Mouse (Mus musculus): Measurements from ENCODE around the gene Fam234a. TPM values are rescaled to one million over a fixed set of nuclear protein-coding genes. Genes with fewer than 3 reads are reported as not detected.

The Fam234a gene
- polyA plus RNA-seq, 1 experiment from 2014 or later = 29.1 TPM

DNA sequence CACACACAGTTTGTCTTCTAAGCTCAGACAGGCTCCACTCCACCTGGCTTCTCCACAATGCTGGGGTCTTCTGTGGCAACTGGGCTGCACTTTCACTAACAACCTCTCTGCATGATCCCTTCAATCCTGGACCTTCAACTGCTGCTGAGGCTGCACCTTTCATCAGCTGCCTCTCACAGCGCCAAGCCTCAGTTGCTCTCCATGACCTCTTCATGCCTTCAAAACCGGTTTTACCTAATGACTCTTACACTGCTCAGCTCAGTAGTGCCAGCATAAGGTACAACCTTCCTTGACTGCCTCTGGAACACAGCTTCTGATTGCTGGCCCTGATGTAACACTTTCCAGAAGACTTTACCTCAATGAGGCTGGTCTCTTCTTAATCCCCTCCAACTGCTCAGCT is 22.5 kb downstream of the Fam234a start:
- Histone ChIP-seq H3K36me3 (ENCODE audit: control insufficient read depth, insufficient read depth, low read length) (peaks cover 18% of the 10 kb centered on the region), H3K4me3 (replicated peaks; ENCODE audit: low read depth, low read length) (no peak overlapping the region), H3K4me2 (ENCODE audit: low read length) (no peak overlapping the region), H3K27me3 (ENCODE audit: control insufficient read depth, insufficient read depth, low read length) (no peaks in the 10 kb centered on the region), H3K4me1 (ENCODE audit: control insufficient read depth, insufficient read depth, low read length) (no peaks in the 10 kb centered on the region), H3K27ac (replicated peaks; ENCODE audit: low read depth, low read length) (no peak overlapping the region), H3K9ac (replicated peaks; ENCODE audit: low read length) (no peak overlapping the region), H3K9me3 (ENCODE audit: control insufficient read depth, low read length) (no peaks in the 10 kb centered on the region)
- 68% methylated on average over 2 of the region's 2 CpGs for WGBS
- DNase-seq (no peak), ATAC-seq (ENCODE audit: low FRiP score, low TSS enrichment) (no peak)

DNA sequence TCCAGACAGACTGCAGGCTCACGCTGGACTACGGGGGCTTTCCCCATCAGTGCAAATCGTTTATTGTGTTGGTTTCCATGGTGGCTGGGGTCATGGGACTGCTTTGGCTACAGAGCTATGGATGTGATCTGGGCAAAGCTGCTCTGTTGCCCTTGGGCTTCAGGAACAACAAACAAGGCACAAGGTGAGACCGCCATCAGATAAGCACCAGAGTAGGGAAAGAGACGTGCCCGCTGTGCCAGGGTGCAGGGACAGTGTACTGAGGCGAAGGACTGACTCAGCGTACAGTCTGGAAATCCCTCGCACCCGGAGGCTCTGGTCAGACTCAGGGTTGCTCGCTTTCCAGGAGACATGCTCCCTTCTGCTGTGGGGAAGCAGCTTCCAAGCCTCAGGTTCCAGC is 31.4 kb downstream of the Fam234a start:
- WGBS = 88% methylated on average over 11 of the region's 11 CpGs
- no peaks in the 10 kb centered on the region for H3K4me1 ChIP-seq (ENCODE audit: control insufficient read depth, insufficient read depth, low read length)
- H3K4me3 ChIP-seq (replicated peaks; ENCODE audit: low read depth, low read length) = no peak overlapping the region
- DNase-seq (no peak), ATAC-seq (ENCODE audit: low FRiP score, low TSS enrichment) (no peak)
- peaks cover 17% of the 10 kb centered on the region; the same call in 1 of the 2 replicates for H3K36me3 ChIP-seq (ENCODE audit: control insufficient read depth, insufficient read depth, low read length)
- H3K27ac ChIP-seq (replicated peaks; ENCODE audit: low read depth, low read length) = no peak overlapping the region
- no peaks in the 10 kb centered on the region for H3K9me3 ChIP-seq (ENCODE audit: control insufficient read depth, low read length)
- H3K4me2 ChIP-seq (ENCODE audit: low read length) = no peak overlapping the region
- H3K27me3 ChIP-seq (ENCODE audit: control insufficient read depth, insufficient read depth, low read length) = no peaks in the 10 kb centered on the region
- H3K9ac ChIP-seq (replicated peaks; ENCODE audit: low read length) = no peak overlapping the region

DNA sequence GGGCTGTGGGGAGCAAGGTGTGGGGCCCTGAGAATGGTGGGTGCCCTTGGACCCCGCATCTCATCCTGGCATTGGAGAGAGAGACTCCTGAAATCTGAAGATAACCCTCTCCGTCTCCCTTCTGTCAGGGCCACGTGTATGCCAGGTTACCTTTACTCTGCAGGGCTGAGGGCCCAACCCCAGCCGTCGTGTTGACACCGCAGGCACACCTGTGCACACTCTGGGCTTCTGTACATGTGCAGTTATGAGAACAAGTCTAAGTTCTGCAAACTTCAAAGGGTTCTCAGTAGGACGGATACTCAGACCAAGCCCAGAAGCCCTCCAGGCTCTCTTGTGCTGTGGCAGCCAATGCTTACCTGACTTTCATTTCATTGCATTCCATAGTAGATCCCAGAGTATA is 31.8 kb downstream of the Fam234a start:
- no peak overlapping the region for H3K4me3 ChIP-seq (replicated peaks; ENCODE audit: low read depth, low read length)
- no peak for DNase-seq

DNA sequence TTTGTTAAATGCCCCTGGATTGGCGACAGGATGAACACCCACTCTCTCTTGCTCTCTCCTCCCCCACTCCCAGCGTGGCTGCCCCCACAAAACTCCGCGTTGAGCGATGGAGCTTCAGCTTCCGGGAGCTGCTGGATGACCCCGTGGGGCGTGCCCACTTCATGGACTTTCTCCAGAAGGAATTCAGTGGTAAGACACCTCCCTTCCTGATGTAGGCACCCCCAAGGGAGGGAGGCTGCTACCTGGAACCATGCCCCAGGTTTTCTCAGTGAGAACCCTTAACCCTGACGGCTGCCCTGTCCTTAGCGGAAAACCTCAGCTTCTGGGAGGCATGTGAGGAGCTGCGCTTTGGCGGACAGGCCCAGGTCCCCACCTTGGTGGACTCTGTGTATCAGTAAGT is 36.4 kb downstream of the Fam234a start, which contains the start of gene Arhgdig:
TSS of gene Arhgdig (minus strand) at position 101 of the 400 bp plus-strand sequence.
- Histone ChIP-seq H3K9me3 (ENCODE audit: control insufficient read depth, low read length) (no peaks in the 10 kb centered on the region), H3K36me3 (ENCODE audit: control insufficient read depth, insufficient read depth, low read length) (no peaks in the 10 kb centered on the region), H3K4me2 (ENCODE audit: low read length) (no peak within 1 kb of the TSS), H3K4me1 (ENCODE audit: control insufficient read depth, insufficient read depth, low read length) (peaks cover 8% of the 10 kb centered on the region; the same call in 1 of the 2 replicates), H3K27ac (replicated peaks; ENCODE audit: low read depth, low read length) (no peak within 1 kb of the TSS), H3K9ac (replicated peaks; ENCODE audit: low read length) (no peak within 1 kb of the TSS), H3K27me3 (ENCODE audit: control insufficient read depth, insufficient read depth, low read length) (peaks cover 22% of the 10 kb centered on the region), H3K4me3 (replicated peaks; ENCODE audit: low read depth, low read length) (no peak within 1 kb of the TSS)
- DNase-seq = no peak
- ATAC-seq (ENCODE audit: low FRiP score, low TSS enrichment) = no peak
- WGBS = 91% methylated on average over 12 of the region's 12 CpGs

More for the DNA sequence above, 31.8 kb downstream of the Fam234a start:
- Histone ChIP-seq H3K27ac (replicated peaks; ENCODE audit: low read depth, low read length) (no peak overlapping the region), H3K9ac (replicated peaks; ENCODE audit: low read length) (no peak overlapping the region), H3K9me3 (ENCODE audit: control insufficient read depth, low read length) (no peaks in the 10 kb centered on the region), H3K27me3 (ENCODE audit: control insufficient read depth, insufficient read depth, low read length) (no peaks in the 10 kb centered on the region), H3K4me2 (ENCODE audit: low read length) (no peak overlapping the region), H3K4me1 (ENCODE audit: control insufficient read depth, insufficient read depth, low read length) (no peaks in the 10 kb centered on the region), H3K36me3 (ENCODE audit: control insufficient read depth, insufficient read depth, low read length) (peaks cover 17% of the 10 kb centered on the region; the same call in 1 of the 2 replicates)
- ATAC-seq (ENCODE audit: low FRiP score, low TSS enrichment) = no peak
- 89% methylated on average over 7 of the region's 7 CpGs for WGBS

DNA sequence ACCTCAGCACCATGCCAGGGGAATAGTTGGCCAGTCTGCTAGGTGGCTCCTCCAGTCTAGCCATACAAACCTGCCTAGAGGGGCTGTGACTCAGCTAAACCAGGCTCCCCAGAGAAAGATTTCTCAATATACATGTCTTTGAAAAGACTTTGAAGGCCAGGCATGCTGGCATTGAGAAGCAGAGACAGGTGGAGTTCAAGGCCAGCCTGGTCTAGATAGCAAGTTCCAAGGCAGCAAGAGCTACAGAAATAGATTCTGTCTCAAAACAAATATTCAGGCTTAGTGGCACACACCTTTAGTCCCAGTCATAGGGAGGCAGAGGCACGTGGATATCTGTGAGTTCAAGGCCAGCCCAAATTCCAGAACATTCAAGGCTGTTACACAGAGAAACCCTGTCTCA is 37.6 kb downstream of the Fam234a start:
- Histone ChIP-seq H3K36me3 (ENCODE audit: control insufficient read depth, insufficient read depth, low read length) (no peaks in the 10 kb centered on the region), H3K4me3 (replicated peaks; ENCODE audit: low read depth, low read length) (no peak overlapping the region), H3K4me1 (ENCODE audit: control insufficient read depth, insufficient read depth, low read length) (peaks cover 11% of the 10 kb centered on the region; the same call in 1 of the 2 replicates), H3K4me2 (ENCODE audit: low read length) (no peak overlapping the region), H3K27ac (replicated peaks; ENCODE audit: low read depth, low read length) (no peak overlapping the region), H3K9ac (replicated peaks; ENCODE audit: low read length) (no peak overlapping the region), H3K27me3 (ENCODE audit: control insufficient read depth, insufficient read depth, low read length) (peaks cover 35% of the 10 kb centered on the region), H3K9me3 (ENCODE audit: control insufficient read depth, low read length) (no peaks in the 10 kb centered on the region)
- WGBS = 70% methylated on average over 1 of the region's 1 CpGs
- no peak for DNase-seq
- no peak for ATAC-seq (ENCODE audit: low FRiP score, low TSS enrichment)

DNA sequence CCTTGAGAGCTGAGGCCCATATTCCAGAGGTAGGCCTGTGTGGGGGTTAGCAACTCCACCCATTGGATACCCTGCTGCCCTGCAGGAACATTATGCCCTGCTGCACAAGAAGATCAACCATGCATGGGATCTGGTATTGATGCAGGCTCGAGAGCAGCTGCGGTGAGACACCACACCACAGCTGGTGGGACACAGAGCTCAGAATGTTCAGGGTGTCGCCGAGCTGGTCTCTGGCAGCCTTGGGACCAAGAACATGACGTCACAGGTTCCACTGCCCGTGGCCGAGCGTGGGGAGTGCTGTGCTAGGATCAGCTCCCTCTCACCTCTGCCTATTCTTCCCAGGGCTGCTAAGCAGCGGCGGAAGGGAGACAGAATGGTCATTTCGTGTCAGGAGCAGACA is 39.3 kb downstream of the Fam234a start:
- 12% methylated on average over 11 of the region's 11 CpGs for WGBS
- H3K4me1 ChIP-seq (ENCODE audit: control insufficient read depth, insufficient read depth, low read length) = peaks cover 13% of the 10 kb centered on the region; the same call in 1 of the 2 replicates
- no peak overlapping the region for H3K27ac ChIP-seq (replicated peaks; ENCODE audit: low read depth, low read length)
- no peaks in the 10 kb centered on the region for H3K9me3 ChIP-seq (ENCODE audit: control insufficient read depth, low read length)
- no peak overlapping the region for H3K4me2 ChIP-seq (ENCODE audit: low read length)
- DNase-seq (no peak), ATAC-seq (ENCODE audit: low FRiP score, low TSS enrichment) (no peak)
- no peak overlapping the region for H3K9ac ChIP-seq (replicated peaks; ENCODE audit: low read length)
- H3K27me3 ChIP-seq (ENCODE audit: control insufficient read depth, insufficient read depth, low read length) = peaks cover 39% of the 10 kb centered on the region
- H3K4me3 ChIP-seq (replicated peaks; ENCODE audit: low read depth, low read length) = no peak overlapping the region
- H3K36me3 ChIP-seq (ENCODE audit: control insufficient read depth, insufficient read depth, low read length) = no peaks in the 10 kb centered on the region

DNA sequence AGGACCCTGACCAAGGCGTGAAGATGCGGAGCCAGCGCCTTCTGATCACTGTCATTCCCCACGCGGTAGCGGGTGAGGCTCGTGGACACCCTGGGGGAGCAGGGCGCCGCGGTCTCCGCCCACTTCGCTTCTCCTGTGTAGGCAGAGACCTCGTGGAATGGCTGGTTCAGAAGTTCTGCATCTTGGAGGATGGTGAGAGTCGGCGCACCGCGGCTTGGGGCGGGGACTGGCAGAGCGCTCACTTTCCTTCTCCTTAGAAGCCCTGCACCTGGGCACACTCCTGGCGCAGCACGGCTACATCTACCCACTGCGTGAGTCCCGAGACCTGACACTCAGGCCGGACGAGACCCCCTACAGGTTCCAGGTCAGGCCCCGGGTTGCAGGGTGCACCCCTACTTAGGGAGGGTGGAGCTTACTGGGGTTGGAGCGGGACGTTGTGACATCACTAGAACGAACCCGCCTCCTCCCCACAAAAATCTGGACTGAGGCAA is 40.7 kb downstream of the Fam234a start:
- WGBS = under 1% methylated on average over 30 of the region's 30 CpGs
- ATAC-seq (ENCODE audit: low FRiP score, low TSS enrichment) (no peak), DNase-seq (peak; percentile 42)
- H3K27me3 ChIP-seq (ENCODE audit: control insufficient read depth, insufficient read depth, low read length) = peaks cover 44% of the 10 kb centered on the region
- peak overlapping the region; percentile 40; the same call in 1 of the 2 replicates for H3K9ac ChIP-seq (replicated peaks; ENCODE audit: low read length)
- peak overlapping the region; percentile 72 for H3K4me2 ChIP-seq (ENCODE audit: low read length)
- no peaks in the 10 kb centered on the region for H3K9me3 ChIP-seq (ENCODE audit: control insufficient read depth, low read length)
- H3K4me1 ChIP-seq (ENCODE audit: control insufficient read depth, insufficient read depth, low read length) = peaks cover 13% of the 10 kb centered on the region; the same call in 1 of the 2 replicates
- no peaks in the 10 kb centered on the region for H3K36me3 ChIP-seq (ENCODE audit: control insufficient read depth, insufficient read depth, low read length)
- H3K4me3 ChIP-seq (replicated peaks; ENCODE audit: low read depth, low read length) = peak overlapping the region; percentile 37
- no peak overlapping the region for H3K27ac ChIP-seq (replicated peaks; ENCODE audit: low read depth, low read length)

DNA sequence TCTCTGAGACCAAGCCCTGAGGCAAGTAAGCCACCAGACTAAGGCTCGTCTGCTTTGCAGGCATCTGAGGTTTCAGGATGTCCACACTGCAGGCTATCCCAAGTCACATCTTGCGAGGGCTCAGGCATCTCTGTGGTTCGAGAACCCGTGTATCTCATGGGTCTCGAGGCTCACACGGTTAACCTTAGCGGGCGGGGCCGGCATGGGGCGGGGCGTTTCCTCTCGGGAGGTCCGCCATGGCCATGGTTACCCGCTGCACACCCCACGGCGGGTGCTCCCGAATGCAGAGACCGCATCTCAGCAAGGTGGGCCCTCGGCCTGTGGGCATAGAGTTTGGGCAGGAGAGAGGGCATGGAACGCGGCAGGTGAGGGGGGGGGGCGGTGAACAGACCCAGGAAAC is 41.3 kb downstream of the Fam234a start, which contains the start of gene Rgs11:
TSS of gene Rgs11 (plus strand) at position 215 of the 400 bp plus-strand sequence.
- Histone ChIP-seq H3K9ac (replicated peaks; ENCODE audit: low read length) (peak within 1 kb of the TSS; percentile 40; the same call in 1 of the 2 replicates), H3K9me3 (ENCODE audit: control insufficient read depth, low read length) (no peaks in the 10 kb centered on the region), H3K4me3 (replicated peaks; ENCODE audit: low read depth, low read length) (peak within 1 kb of the TSS; percentile 37), H3K4me1 (ENCODE audit: control insufficient read depth, insufficient read depth, low read length) (peaks cover 13% of the 10 kb centered on the region; the same call in 1 of the 2 replicates), H3K4me2 (ENCODE audit: low read length) (peak within 1 kb of the TSS; percentile 95), H3K27ac (replicated peaks; ENCODE audit: low read depth, low read length) (no peak within 1 kb of the TSS), H3K27me3 (ENCODE audit: control insufficient read depth, insufficient read depth, low read length) (peaks cover 44% of the 10 kb centered on the region), H3K36me3 (ENCODE audit: control insufficient read depth, insufficient read depth, low read length) (peaks cover 3% of the 10 kb centered on the region)
- ATAC-seq (ENCODE audit: low FRiP score, low TSS enrichment) (no peak), DNase-seq (peak; percentile 17)
- 2% methylated on average over 21 of the region's 22 CpGs for WGBS

DNA sequence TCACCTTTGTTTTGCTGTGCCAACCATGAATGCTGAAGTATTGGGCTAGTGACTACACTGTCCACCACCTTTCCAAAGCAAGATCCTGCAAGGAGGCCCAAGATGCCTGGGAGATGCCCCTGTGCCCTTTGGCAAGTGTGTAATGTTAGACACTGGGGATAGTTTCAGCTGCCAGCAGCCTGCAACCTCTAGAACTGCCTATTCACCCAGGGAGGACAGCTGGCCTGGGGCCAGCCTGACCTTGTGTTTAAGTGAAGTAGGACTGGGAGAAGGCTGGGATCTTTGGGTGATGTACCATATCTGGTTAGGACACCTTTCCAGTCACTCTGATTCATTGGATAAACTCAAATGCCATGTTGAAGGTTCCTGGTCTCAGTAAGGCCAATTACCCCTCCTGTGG is 42.0 kb downstream of the Fam234a start:
- ATAC-seq (ENCODE audit: low FRiP score, low TSS enrichment) = no peak
- Histone ChIP-seq H3K4me2 (ENCODE audit: low read length) (no peak overlapping the region; the same call in 1 of the 2 replicates), H3K9me3 (ENCODE audit: control insufficient read depth, low read length) (no peaks in the 10 kb centered on the region), H3K9ac (replicated peaks; ENCODE audit: low read length) (no peak overlapping the region), H3K27me3 (ENCODE audit: control insufficient read depth, insufficient read depth, low read length) (peaks cover 44% of the 10 kb centered on the region), H3K36me3 (ENCODE audit: control insufficient read depth, insufficient read depth, low read length) (peaks cover 10% of the 10 kb centered on the region), H3K4me3 (replicated peaks; ENCODE audit: low read depth, low read length) (no peak overlapping the region), H3K27ac (replicated peaks; ENCODE audit: low read depth, low read length) (no peak overlapping the region), H3K4me1 (ENCODE audit: control insufficient read depth, insufficient read depth, low read length) (peaks cover 13% of the 10 kb centered on the region; the same call in 1 of the 2 replicates)
- DNase-seq = no peak

All from midbrain, embryonic 14.5 days (tissue).